Mouse (Mus musculus) forebrain, embryonic 14.5 days (tissue): ENCODE results near the gene Ngly1. TPM values are rescaled to one million over a fixed set of nuclear protein-coding genes. Genes with fewer than 3 reads are reported as not detected.
"Not testable (repeated sequence)": the region's sequence is repeated elsewhere in the genome, so short reads cannot be mapped to it uniquely, and the experiment has no call there.

Experiments used
- ATAC-seq: fragments of 200-750 bp; cut with Nextera tagmentation; 2 replicates; pipeline ENCODE4 v1.8.0; 2017; ENCODE audit warnings: mild to moderate bottlenecking, moderate library complexity
- DNase-seq: peaks from one replicate; pipeline ENCODE4 v3.0.0-alpha.2; 2015; ENCODE audit warnings: low spot score
- H3K27ac ChIP-seq: fragments of 300-500 bp; sonication (generic); 2 replicates; pipeline ENCODE4 v1.5.1; 2014; ENCODE audit warnings: low read depth, mild to moderate bottlenecking, control low read depth, low read length, moderate library complexity
- H3K27me3 ChIP-seq: fragments of 300-500 bp; sonication (generic); replicated peaks from 2 replicates; pipeline ENCODE4 v1.6.1; 2014; ENCODE audit warnings: low read length, control low read depth, mixed read lengths; ENCODE audit not compliant: control insufficient read depth, insufficient read depth
- H3K36me3 ChIP-seq: fragments of 300-500 bp; sonication (generic); 2 replicates; pipeline ENCODE4 v1.6.1; 2014; ENCODE audit warnings: low read length, control low read depth; ENCODE audit not compliant: control insufficient read depth, insufficient read depth
- H3K4me1 ChIP-seq: fragments of 300-500 bp; sonication (generic); 2 replicates; pipeline ENCODE4 v1.6.1; 2014; ENCODE audit warnings: antibody characterized with exemption, low read length, control low read depth; ENCODE audit not compliant: control insufficient read depth, insufficient read depth
- H3K4me2 ChIP-seq: fragments of 300-500 bp; sonication (generic); 2 replicates; pipeline ENCODE4 v1.6.1; 2014; ENCODE audit warnings: mild to moderate bottlenecking, control low read depth, low read length
- H3K4me3 ChIP-seq: fragments of 300-500 bp; sonication (generic); 2 replicates; pipeline ENCODE4 v1.5.1; 2014; ENCODE audit warnings: low read depth, low read length, control low read depth
- H3K9ac ChIP-seq: fragments of 300-500 bp; sonication (generic); 2 replicates; pipeline ENCODE4 v1.6.1; 2014; ENCODE audit warnings: mild to moderate bottlenecking, low read length, control low read depth, moderate library complexity
- H3K9me3 ChIP-seq: fragments of 300-500 bp; sonication (generic); replicated peaks from 2 replicates; pipeline ENCODE4 v1.6.1; 2016; ENCODE audit warnings: low read length, control low read depth, mixed read lengths; ENCODE audit not compliant: control insufficient read depth
- WGBS: fragments of 180-500 bp; shearing (Covaris S2); extraction: QIAGEN DNeasy Blood & Tissue Kit; methylation state at CpG from one replicate; pipeline ENCODE4 v1.1.7; 2014; 5-methylcytosine and 5-hydroxymethylcytosine counted together
- polyA plus RNA-seq: library from polyadenylated mRNA; unstranded; fragments of >200 nt; fragmentation: Nextera tagmentation; extraction: Ambion mirVana; gene quantifications from 2 replicates; pipeline ENCODE4 v1.2.1, GENCODE M21; 2014

Ngly1 gene
- polyA plus RNA-seq, 1 experiment from 2014 or later = 34.9 TPM

GRCm38 (mm10) chr14:16310791-16311190 lies 61.7 kb downstream of the Ngly1 start:
- ATAC-seq (0 out of 2 replicates have a peak, but pooled peaks have one; percentile 34), DNase-seq (peak; percentile 29)
- H3K9ac ChIP-seq = no peak overlapping the region
- no peak overlapping the region for H3K4me2 ChIP-seq
- WGBS = 43% methylated on average over 6 of the region's 6 CpGs
- no peaks in the 10 kb centered on the region for H3K27me3 ChIP-seq
- no peaks in the 10 kb centered on the region for H3K4me1 ChIP-seq
- H3K9me3 ChIP-seq = no peaks in the 10 kb centered on the region
- no peak overlapping the region for H3K27ac ChIP-seq
- no peaks in the 10 kb centered on the region for H3K36me3 ChIP-seq
- H3K4me3 ChIP-seq = no peak overlapping the region

GRCm38 (mm10) chr14:16312599-16312998 lies 63.5 kb downstream of the Ngly1 start:
- Histone ChIP-seq H3K27me3 (no peaks in the 10 kb centered on the region), H3K4me3 (no peak overlapping the region), H3K4me1 (no peaks in the 10 kb centered on the region), H3K27ac (no peak overlapping the region), H3K9me3 (no peaks in the 10 kb centered on the region), H3K4me2 (no peak overlapping the region), H3K36me3 (no peaks in the 10 kb centered on the region), H3K9ac (no peak overlapping the region)
- WGBS = 81% methylated on average over 1 of the region's 1 CpGs
- DNase-seq = no peak
- no peak for ATAC-seq

- DNase-seq, H3K36me3 ChIP-seq, H3K9me3 ChIP-seq, H3K4me3 ChIP-seq, H3K9ac ChIP-seq, ATAC-seq, H3K4me1 ChIP-seq, H3K4me2 ChIP-seq, H3K27me3 ChIP-seq, H3K27ac ChIP-seq: not testable (repeated sequence)
- 76% methylated on average over 2 of the region's 2 CpGs for WGBS
Measured at GRCm38 (mm10) chr14:16313073-16313472, 64.0 kb downstream of the Ngly1 start.

GRCm38 (mm10) chr14:16313936-16314521 lies 64.9 kb downstream of the Ngly1 start:
- Histone ChIP-seq H3K9me3 (no peaks in the 10 kb centered on the region), H3K4me3 (no peak overlapping the region), H3K9ac (no peak overlapping the region), H3K36me3 (no peaks in the 10 kb centered on the region), H3K27me3 (no peaks in the 10 kb centered on the region), H3K27ac (peak overlapping the region; percentile 33; the same call in 1 of the 2 replicates), H3K4me1 (no peaks in the 10 kb centered on the region), H3K4me2 (no peak overlapping the region)
- ATAC-seq (no peak), DNase-seq (peak; percentile 31)
- WGBS = 60% methylated on average over 7 of the region's 7 CpGs

- ATAC-seq (no peak), DNase-seq (no peak)
- no peaks in the 10 kb centered on the region for H3K9me3 ChIP-seq
- no peak overlapping the region for H3K4me3 ChIP-seq
- no peak overlapping the region for H3K9ac ChIP-seq
- no peak overlapping the region for H3K27ac ChIP-seq
- no peaks in the 10 kb centered on the region for H3K27me3 ChIP-seq
- H3K4me1 ChIP-seq = no peaks in the 10 kb centered on the region
- no peak overlapping the region for H3K4me2 ChIP-seq
- no peaks in the 10 kb centered on the region for H3K36me3 ChIP-seq
- WGBS = 87% methylated on average over 2 of the region's 2 CpGs
Measured at GRCm38 (mm10) chr14:16314842-16315241, 65.8 kb downstream of the Ngly1 start.

- no peaks in the 10 kb centered on the region for H3K4me1 ChIP-seq
- ATAC-seq = no peak
- H3K4me3 ChIP-seq = no peak overlapping the region
- no peak for DNase-seq
- no peak overlapping the region for H3K4me2 ChIP-seq
- H3K9ac ChIP-seq = no peak overlapping the region
- no peak overlapping the region for H3K27ac ChIP-seq
- H3K27me3 ChIP-seq = no peaks in the 10 kb centered on the region
- 88% methylated on average over 1 of the region's 1 CpGs for WGBS
- H3K9me3 ChIP-seq = no peaks in the 10 kb centered on the region
- H3K36me3 ChIP-seq = no peaks in the 10 kb centered on the region
Measured at GRCm38 (mm10) chr14:16316715-16317114, 67.6 kb downstream of the Ngly1 start.

GRCm38 (mm10) chr14:16319818-16320217 lies 70.7 kb downstream of the Ngly1 start:
- WGBS = 92% methylated on average over 2 of the region's 2 CpGs
- no peaks in the 10 kb centered on the region for H3K36me3 ChIP-seq
- no peak overlapping the region for H3K9ac ChIP-seq
- no peak overlapping the region for H3K4me3 ChIP-seq
- H3K27ac ChIP-seq = no peak overlapping the region
- no peaks in the 10 kb centered on the region for H3K4me1 ChIP-seq
- H3K27me3 ChIP-seq = no peaks in the 10 kb centered on the region
- no peaks in the 10 kb centered on the region for H3K9me3 ChIP-seq
- DNase-seq (no peak), ATAC-seq (no peak)
- H3K4me2 ChIP-seq = no peak overlapping the region

- Histone ChIP-seq H3K27ac (no peak overlapping the region), H3K9me3 (no peaks in the 10 kb centered on the region), H3K27me3 (no peaks in the 10 kb centered on the region), H3K36me3 (no peaks in the 10 kb centered on the region), H3K4me1 (no peaks in the 10 kb centered on the region), H3K4me3 (no peak overlapping the region), H3K9ac (no peak overlapping the region), H3K4me2 (no peak overlapping the region)
- DNase-seq = no peak
- 79% methylated on average over 4 of the region's 4 CpGs for WGBS
- ATAC-seq = no peak
Measured at GRCm38 (mm10) chr14:16324394-16324793, 75.3 kb downstream of the Ngly1 start.

- ATAC-seq (no peak), DNase-seq (no peak)
- Histone ChIP-seq H3K9me3 (no peaks in the 10 kb centered on the region), H3K36me3 (no peaks in the 10 kb centered on the region), H3K27me3 (no peaks in the 10 kb centered on the region), H3K4me3 (no peak overlapping the region), H3K4me1 (no peaks in the 10 kb centered on the region), H3K27ac (no peak overlapping the region), H3K4me2 (no peak overlapping the region), H3K9ac (no peak overlapping the region)
- WGBS = 22% methylated on average over 1 of the region's 1 CpGs
Measured at GRCm38 (mm10) chr14:16325208-16325607, 76.1 kb downstream of the Ngly1 start.
